Mouse (Mus musculus) spleen, embryonic (tissue): ENCODE data around the gene Slc25a5.
"Not testable (repeated sequence)": the region's sequence is repeated elsewhere in the genome, so short reads cannot be mapped to it uniquely, and the experiment has no call there.

Source experiments
- CTCF ChIA-PET: fragments of 350-600 bp; sonication (Branson Sonifier 250); formaldehyde crosslinking; loops from one replicate; lab custom pipeline; 2022; lab: Charles Lee

Slc25a5 gene

GRCm38 (mm10) chrX:36795424-36796162 is at the start of gene Slc25a5:
Gene Slc25a5, plus strand, starts transcription at chrX:36795651.
- CTCF ChIA-PET: no interaction called here

GRCm38 (mm10) chrX:36746789-36747188 is 48.7 kb upstream of the Slc25a5 start:
- CTCF ChIA-PET: no interaction called here

GRCm38 (mm10) chrX:36748573-36748972 is 46.9 kb upstream of the Slc25a5 start:
- CTCF ChIA-PET: no interaction called here

GRCm38 (mm10) chrX:36749281-36749785 is 46.1 kb upstream of the Slc25a5 start:
- CTCF ChIA-PET: no interaction called here

- CTCF ChIA-PET: interaction anchor here (0.7 kb wide), 1 partner anchor 179 kb away, joined by 5 read pairs; no protein-coding TSS in a partner anchor
Measured at GRCm38 (mm10) chrX:36750591-36750990, 44.9 kb upstream of the Slc25a5 start.

- CTCF ChIA-PET: no interaction called here
Measured at GRCm38 (mm10) chrX:36752586-36752985, 42.9 kb upstream of the Slc25a5 start.

- CTCF ChIA-PET: no interaction called here
Measured at GRCm38 (mm10) chrX:36757796-36758472, 37.5 kb upstream of the Slc25a5 start.

- CTCF ChIA-PET: no interaction called here
Measured at GRCm38 (mm10) chrX:36758566-36758965, 36.9 kb upstream of the Slc25a5 start.

- CTCF ChIA-PET: interaction anchor here (0.7 kb wide), 1 partner anchor 71 kb away, joined by 3 read pairs; no protein-coding TSS in a partner anchor
Measured at GRCm38 (mm10) chrX:36760946-36761635, 34.4 kb upstream of the Slc25a5 start.

GRCm38 (mm10) chrX:36762289-36762688 is 33.2 kb upstream of the Slc25a5 start:
- CTCF ChIA-PET: no interaction called here

GRCm38 (mm10) chrX:36762894-36763293 is 32.6 kb upstream of the Slc25a5 start:
- CTCF ChIA-PET: no interaction called here

GRCm38 (mm10) chrX:36763298-36763933 is 32.0 kb upstream of the Slc25a5 start:
- CTCF ChIA-PET: interaction anchor here (0.7 kb wide), 1 partner anchor 39 kb away, joined by 3 read pairs; no protein-coding TSS in a partner anchor

GRCm38 (mm10) chrX:36763934-36764317 is 31.5 kb upstream of the Slc25a5 start:
- CTCF ChIA-PET: interaction anchor here (0.7 kb wide), 1 partner anchor 39 kb away, joined by 3 read pairs; no protein-coding TSS in a partner anchor

- CTCF ChIA-PET: interaction anchor here (0.7 kb wide), 1 partner anchor 52 kb away, joined by 8 read pairs; no protein-coding TSS in a partner anchor
Measured at GRCm38 (mm10) chrX:36767386-36767785, 28.1 kb upstream of the Slc25a5 start.

GRCm38 (mm10) chrX:36772591-36772990 is 22.9 kb upstream of the Slc25a5 start:
- CTCF ChIA-PET: no interaction called here

GRCm38 (mm10) chrX:36775520-36775919 is 19.9 kb upstream of the Slc25a5 start:
- CTCF ChIA-PET: no interaction called here

- CTCF ChIA-PET: no interaction called here
Measured at GRCm38 (mm10) chrX:36777694-36778093, 17.8 kb upstream of the Slc25a5 start.

- CTCF ChIA-PET: no interaction called here
Measured at GRCm38 (mm10) chrX:36789360-36789759, 6.1 kb upstream of the Slc25a5 start.

- CTCF ChIA-PET: interaction anchor here (0.6 kb wide), 1 partner anchor 279 kb away, joined by 3 read pairs; no protein-coding TSS in a partner anchor
Measured at GRCm38 (mm10) chrX:36794571-36794970, 880 bp upstream of the Slc25a5 start.

GRCm38 (mm10) chrX:36796163-36796581 is 721 bp downstream of the Slc25a5 start:
- CTCF ChIA-PET: no interaction called here

GRCm38 (mm10) chrX:36796734-36797133 is 1.3 kb downstream of the Slc25a5 start:
- CTCF ChIA-PET: not testable (repeated sequence)
